Mouse (Mus musculus): ENCODE results near the gene Ccl9. TPM values are rescaled to one million over a fixed set of nuclear protein-coding genes. Genes with fewer than 3 reads are reported as not detected.

Ccl9 gene
- total and polyA plus RNA-seq, 3 experiments, result 0.67 to 0.81 TPM; not detected in 1

DNA sequence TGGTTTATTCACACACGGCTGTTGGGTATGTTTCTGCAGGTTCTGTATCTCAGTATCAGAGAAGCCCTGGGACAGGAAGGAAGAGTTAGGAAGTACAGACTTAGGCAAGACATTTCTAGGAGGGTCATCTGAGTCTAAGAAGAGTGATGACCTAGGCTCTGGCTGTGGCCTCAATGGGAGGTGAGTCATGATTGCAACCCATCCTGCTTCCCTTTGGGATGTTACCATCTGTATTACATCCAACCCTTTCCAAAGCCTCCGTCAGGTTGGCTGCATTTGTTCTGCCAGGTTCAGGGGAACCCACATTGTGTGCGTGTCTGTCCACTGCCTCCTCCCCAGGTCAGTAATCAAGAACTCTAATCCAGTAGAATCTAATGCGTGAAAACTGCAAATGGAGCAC, 26.3 kb upstream of the Ccl9 start:
- Histone ChIP-seq H3K9ac (ENCODE audit: insufficient read depth, low read depth) (no peak overlapping the region), H3K27me3 (replicated peaks) (peaks cover 1% of the 10 kb centered on the region), H3K9me3 (replicated peaks; ENCODE audit: low read length) (no peaks in the 10 kb centered on the region), H3K4me2 (ENCODE audit: insufficient read depth, low read depth, poor library complexity, severe bottlenecking) (no peak overlapping the region), H3K79me2 (replicated peaks; ENCODE audit: control insufficient read depth, extremely low read depth, insufficient read depth, poor library complexity, severe bottlenecking) (no peaks in the 10 kb centered on the region), H3K36me3 (replicated peaks in 1 of 2; ENCODE audit: control insufficient read depth in 1 of 2, insufficient read depth in 1 of 2, low read length in 1 of 2) (no peaks in the 10 kb centered on the region), H3K4me1 (ENCODE audit: control insufficient read depth in 1 of 2, insufficient read depth in 2 of 2) (no peaks in the 10 kb centered on the region), H3K27ac (ENCODE audit: insufficient read depth, low read depth) (no peak overlapping the region), H3K4me3 (replicated peaks in 1 of 3; ENCODE audit: low read depth in 2 of 3, low read length in 2 of 3, poor library complexity in 1 of 3) (no peak overlapping the region)
- TF ChIP-seq MAZ (IDR thresholded peaks at IDR 0.05; ENCODE audit: low read depth, low read length) (no peak), MAFK (IDR thresholded peaks at IDR 0.05; ENCODE audit: insufficient replicate concordance, low read length) (no peak), MXI1 (IDR thresholded peaks at IDR 0.05; ENCODE audit: low read depth, low read length) (no peak), CTCF (conservative IDR thresholded peaks at IDR 0.05 in 1 of 2, IDR thresholded peaks at IDR 0.05 in 1 of 2; ENCODE audit: low read depth in 2 of 2, low read length in 2 of 2) (no peak), PAX5 (IDR thresholded peaks at IDR 0.05; ENCODE audit: low read length) (no peak), JUN (IDR thresholded peaks at IDR 0.05; ENCODE audit: insufficient read depth, low read depth, low read length) (no peak), BHLHE40 (IDR thresholded peaks at IDR 0.05; ENCODE audit: low read depth, low read length) (no peak)
- DNase-seq (ENCODE audit: extremely low read depth), result no peak
- dilution Hi-C loops (cut with MboI; ENCODE audit: extremely low pct_ligation_motif_present, extremely low pct_unique_long_range_greater_than_20kb, low sequenced_read_pairs) (no loop called here), in situ Hi-C loops (cut with MboI; ENCODE audit: low pct_ligation_motif_present, low pct_unique_long_range_greater_than_20kb, low sequenced_read_pairs) (no loop called here)

DNA sequence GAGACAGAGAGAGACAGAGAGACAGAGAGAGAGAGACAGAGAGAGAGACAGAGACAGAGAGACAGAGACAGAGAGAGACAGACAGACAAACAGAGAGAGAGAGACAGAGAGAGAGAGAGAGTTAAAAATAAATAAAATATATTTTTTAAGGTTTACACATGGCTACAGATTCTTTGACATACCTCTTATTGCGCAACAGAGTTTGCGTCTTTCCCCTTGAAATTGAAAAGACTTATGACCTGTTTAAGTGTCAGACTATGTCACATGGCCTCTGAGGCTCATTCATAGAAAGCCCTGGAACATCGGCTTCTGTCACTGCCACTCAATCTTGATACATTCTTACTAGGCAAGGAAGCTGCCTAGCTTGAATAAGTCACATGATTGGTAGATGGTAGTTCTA, 25.0 kb upstream of the Ccl9 start:
- in situ Hi-C loops (cut with MboI; ENCODE audit: low pct_ligation_motif_present, low pct_unique_long_range_greater_than_20kb, low sequenced_read_pairs) (no loop called here), dilution Hi-C loops (cut with MboI; ENCODE audit: extremely low pct_ligation_motif_present, extremely low pct_unique_long_range_greater_than_20kb, low sequenced_read_pairs) (no loop called here)
- TF ChIP-seq MXI1 (IDR thresholded peaks at IDR 0.05; ENCODE audit: low read depth, low read length), result no peak
- no peak for TF ChIP-seq ZC3H11A (IDR thresholded peaks at IDR 0.05; ENCODE audit: low read depth, low read length)
- no peak for TF ChIP-seq TCF12 (IDR thresholded peaks at IDR 0.05; ENCODE audit: low read depth, low read length)
- TF ChIP-seq IRF4 (IDR thresholded peaks at IDR 0.05; ENCODE audit: low read depth, low read length), result no peak
- TF ChIP-seq MAFK (IDR thresholded peaks at IDR 0.05; ENCODE audit: insufficient replicate concordance, low read length), result no peak
- TF ChIP-seq BHLHE40 (IDR thresholded peaks at IDR 0.05; ENCODE audit: low read depth, low read length), result no peak
- TF ChIP-seq MEF2A (IDR thresholded peaks at IDR 0.05; ENCODE audit: borderline replicate concordance, low read depth, low read length), result no peak
- no peak for TF ChIP-seq KAT2A (IDR thresholded peaks at IDR 0.05; ENCODE audit: insufficient replicate concordance, low read length)
- TF ChIP-seq EP300 (IDR thresholded peaks at IDR 0.05; ENCODE audit: low read length), result no peak
- TF ChIP-seq MAX (IDR thresholded peaks at IDR 0.05; ENCODE audit: low read length), result no peak
- no peak for TF ChIP-seq HCFC1 (IDR thresholded peaks at IDR 0.05; ENCODE audit: low read depth, low read length)
- TF ChIP-seq ZMIZ1 (IDR thresholded peaks at IDR 0.05; ENCODE audit: low read depth, low read length), result no peak
- no peak for TF ChIP-seq E2F4 (IDR thresholded peaks at IDR 0.05; ENCODE audit: insufficient replicate concordance, low read depth, low read length)
- no peak for TF ChIP-seq TBP (conservative IDR thresholded peaks at IDR 0.05; ENCODE audit: low read depth, low read length)
- no peak for TF ChIP-seq JUND (conservative IDR thresholded peaks at IDR 0.05; ENCODE audit: low read depth, low read length)
- Histone ChIP-seq H3K9ac (ENCODE audit: insufficient read depth, low read depth) (no peak overlapping the region), H3K4me1 (ENCODE audit: control insufficient read depth in 1 of 2, insufficient read depth in 2 of 2) (no peaks in the 10 kb centered on the region), H3K27ac (ENCODE audit: insufficient read depth, low read depth) (no peak overlapping the region), H3K79me2 (replicated peaks; ENCODE audit: control insufficient read depth, extremely low read depth, insufficient read depth, poor library complexity, severe bottlenecking) (no peaks in the 10 kb centered on the region), H3K4me2 (ENCODE audit: insufficient read depth, low read depth, poor library complexity, severe bottlenecking) (no peak overlapping the region), H3K9me3 (replicated peaks; ENCODE audit: low read length) (no peaks in the 10 kb centered on the region), H3K27me3 (replicated peaks) (peaks cover 1% of the 10 kb centered on the region), H3K4me3 (replicated peaks in 1 of 3; ENCODE audit: low read depth in 2 of 3, low read length in 2 of 3, poor library complexity in 1 of 3) (no peak overlapping the region), H3K36me3 (replicated peaks in 1 of 2; ENCODE audit: control insufficient read depth in 1 of 2, insufficient read depth in 1 of 2, low read length in 1 of 2) (no peaks in the 10 kb centered on the region)
- DNase-seq (ENCODE audit: extremely low read depth), result no peak
